9 mouse cellular contexts compared by ENCODE assay signal in genomic region chr8:93812566-93813404, GRCm38 (mm10). TPM values are rescaled to one million over a fixed set of nuclear protein-coding genes. Genes with fewer than 3 reads are reported as not detected.
A peak's percentile ranks its signal among the peaks of the same experiment; 100 is the strongest.
DNase-seq lines count a peak whose midpoint lies in the region; ATAC-seq and TF ChIP-seq lines count a peak whose summit lies in the region.
"Had no signal": no experiment of that assay in that cellular context is flagged by ENCODE, and none has a peak within 500 bp of the region (broad histone marks: within the 10 kb centered on the region; RNA-seq: fewer than 3 reads in every experiment).

No protein-coding gene starts in this region.

- 10% methylated on average over 35 of the region's 35 CpGs for WGBS in hindbrain, embryonic 10.5 days
- 4% methylated on average over 35 of the region's 35 CpGs for WGBS in midbrain, embryonic 13.5 days

- H3K9me3 ChIP-seq in hindbrain, embryonic 10.5 days = no peaks in the 10 kb centered on the region
- no peaks in the 10 kb centered on the region for H3K9me3 ChIP-seq in midbrain, embryonic 13.5 days

- no peak for TF ChIP-seq CTCF in cortical plate, adult 2 months (IDR thresholded peaks at IDR 0.05; ENCODE audit: extremely low read depth, insufficient read depth, low read length)

- 0 out of 2 replicates have a peak, but pooled peaks have one; percentile 3 for ATAC-seq in midbrain, embryonic 13.5 days
- no peak for ATAC-seq in CD4-positive, CD25-positive, alpha-beta regulatory T cell, adult 4 months

- H3K27me3 ChIP-seq in hindbrain, embryonic 10.5 days (ENCODE audit: insufficient read depth, poor library complexity, severe bottlenecking) = peaks cover 50% of the 10 kb centered on the region
- no peaks in the 10 kb centered on the region for H3K27me3 ChIP-seq in midbrain, embryonic 13.5 days

- peak; percentile 29 to 50 for DNase-seq in left cerebral cortex, postnatal 36 days (ENCODE audit: low spot score in 2 of 2)
- no peak for DNase-seq in left cerebral cortex, postnatal 4 days
- DNase-seq in hindbrain, embryonic 10.5 days (ENCODE audit: low spot score) = peak; percentile 17
- no peak for DNase-seq in ovary, adult 18-20 months (ENCODE audit: low spot score)
- DNase-seq in thymus, postnatal 14 days = no peak

- peak overlapping the region; percentile 97 for H3K9ac ChIP-seq in midbrain, embryonic 13.5 days (replicated peaks)

- H3K4me2 ChIP-seq in midbrain, embryonic 13.5 days (replicated peaks) = peak overlapping the region; percentile 90

- peak; percentile 21; the same call in 1 of the 2 replicates for TF ChIP-seq POLR2A in cortical plate, adult 2 months (IDR thresholded peaks at IDR 0.05; ENCODE audit: extremely low read depth, insufficient read depth, low read length)

- intact Hi-C loops in left cerebral cortex, postnatal 36 days (cut with DNase I) = loop anchor here (1.0 to 5.0 kb wide), 3 partner anchors 151 to 240 kb away; no protein-coding TSS in a partner anchor
- intact Hi-C loops in left cerebral cortex, postnatal 4 days (cut with DNase I) = loop anchor here (5.0 kb wide), 3 partner anchors 120 to 220 kb away; no protein-coding TSS in a partner anchor

- H3K4me1 ChIP-seq in cortical plate, adult 2 months (ENCODE audit: control insufficient read depth, insufficient read depth, low read length) = peaks cover 10% of the 10 kb centered on the region
- H3K4me1 ChIP-seq in hindbrain, embryonic 10.5 days (replicated peaks) = peaks cover 40% of the 10 kb centered on the region
- H3K4me1 ChIP-seq in midbrain, embryonic 13.5 days (replicated peaks) = peaks cover 49% of the 10 kb centered on the region

- peak overlapping the region; percentile 87 for H3K27ac ChIP-seq in cortical plate, adult 2 months (ENCODE audit: insufficient read depth, low read length)
- peak overlapping the region; percentile 91 for H3K27ac ChIP-seq in hindbrain, embryonic 10.5 days
- H3K27ac ChIP-seq in midbrain, embryonic 13.5 days = peak overlapping the region; percentile 95
- H3K27ac ChIP-seq: macrophage had no signal

- peak overlapping the region; percentile 71 for H3K4me3 ChIP-seq in cortical plate, adult 2 months (ENCODE audit: insufficient read depth, low read length)
- peak overlapping the region; percentile 75 for H3K4me3 ChIP-seq in hindbrain, embryonic 10.5 days
- peak overlapping the region; percentile 89 for H3K4me3 ChIP-seq in midbrain, embryonic 13.5 days (replicated peaks)

- 0 out of 2 replicates have a peak, but pooled peaks cover 1% of the 10 kb centered on the region for H3K36me3 ChIP-seq in hindbrain, embryonic 10.5 days
- H3K36me3 ChIP-seq in midbrain, embryonic 13.5 days = peaks cover 9% of the 10 kb centered on the region

RNA-seq across cellular contexts. Expression of gene Gnao1, which starts 3.0 kb away (rescaled TPM):
- 100 to 1,000 TPM; 735 to 741 TPM for total RNA-seq in left cerebral cortex, postnatal 36 days (2021)
- total RNA-seq in left cerebral cortex, postnatal 4 days (2021) = 1,000 to 10,000 TPM in 1 of 2 experiments, 100 to 1,000 TPM in 1; 949 to 1,024 TPM
- polyA plus RNA-seq in cortical plate, adult 2 months (2012; rRNA removed) = 437 and 476 TPM in 2 replicates
- polyA plus RNA-seq in hindbrain, embryonic 10.5 days (2016; fragmentation: Nextera tagmentation; extraction: Ambion mirVana) = 16.2 and 32.7 TPM in 2 replicates
- polyA plus RNA-seq in midbrain, embryonic 13.5 days (2015; fragmentation: Nextera tagmentation; extraction: Ambion mirVana) = 125 and 140 TPM in 2 replicates
- polyA plus RNA-seq in CD4-positive, CD25-positive, alpha-beta regulatory T cell, adult 4 months (2017; shearing (Covaris generic)) = under 1 TPM in 1 of 2 experiments, not detected in 1; 0.43 TPM
- polyA plus RNA-seq: macrophage had no signal

Comparison
In these comparisons a context has a peak if more than half of its experiments do, and no peak if none do; other contexts are left out.
1. DNase-seq: peak in left cerebral cortex, postnatal 36 days (2 of 2) and hindbrain, embryonic 10.5 days (single experiment); none in left cerebral cortex, postnatal 4 days (single experiment), ovary, adult 18-20 months (single experiment) and thymus, postnatal 14 days (single experiment).
2. RNA of gene Gnao1, which starts 3.0 kb away (polyA plus RNA-seq): 437 to 476 TPM in cortical plate, adult 2 months, 125 to 140 TPM in midbrain, embryonic 13.5 days and 16.2 to 32.7 TPM in hindbrain, embryonic 10.5 days; 0.43 TPM in CD4-positive, CD25-positive, alpha-beta regulatory T cell, adult 4 months; every median in the first group is over 10 times any median in the second.
3. Peak in every context shown above with its lines, with median percentiles within 50 percentile points of each other: H3K27ac ChIP-seq and H3K4me3 ChIP-seq.